Mouse (Mus musculus) kidney, adult 2 months (tissue): ENCODE data around the gene Nfia. TPM values are rescaled to one million over a fixed set of nuclear protein-coding genes. Genes with fewer than 3 reads are reported as not detected.

Source experiments
- DNase-seq: peaks from one replicate; pipeline ENCODE4 v3.0.0; 2021
- H3K27ac ChIP-seq: fragments of 200-500 bp; 2 replicates; pipeline ENCODE4 v1.5.1; 2012; ENCODE audit warnings: low read depth, low read length, control low read depth, inconsistent platforms; ENCODE audit not compliant: insufficient read depth
- H3K27me3 ChIP-seq: fragments of 200-500 bp; replicated peaks from 2 replicates; pipeline ENCODE4 v1.6.1; 2012; ENCODE audit warnings: mild to moderate bottlenecking, moderate library complexity, low read length, inconsistent platforms; ENCODE audit not compliant: control insufficient read depth, insufficient read depth
- H3K36me3 ChIP-seq: fragments of 200-500 bp; 2 replicates; pipeline ENCODE4 v1.6.1; 2012; ENCODE audit warnings: mild to moderate bottlenecking, moderate library complexity, low read length, inconsistent platforms; ENCODE audit not compliant: control insufficient read depth, insufficient read depth
- H3K4me1 ChIP-seq: fragments of 200-500 bp; 2 replicates; pipeline ENCODE4 v1.6.1; 2011; ENCODE audit warnings: low read length; ENCODE audit not compliant: control insufficient read depth, insufficient read depth
- H3K4me3 ChIP-seq: fragments of 200-500 bp; 2 replicates; pipeline ENCODE4 v1.5.1; 2011; ENCODE audit warnings: mild to moderate bottlenecking, low read depth, low read length, control low read depth; ENCODE audit not compliant: insufficient read depth
- CTCF ChIP-seq: fragments of 200-500 bp; conservative IDR thresholded peaks from 2 replicates; pipeline ENCODE4 v1.5.1; 2011; ENCODE audit warnings: low read depth, mild to moderate bottlenecking, control low read depth, low read length, moderate library complexity, mixed read lengths; ENCODE audit not compliant: insufficient read depth, insufficient read length
- POLR2A ChIP-seq: fragments of 200-500 bp; IDR thresholded peaks from one replicate; pipeline ENCODE4 v1.6.1; 2011; ENCODE audit warnings: low read depth, low read length, control low read depth
- WGBS: fragments of 180-500 bp; shearing (Covaris S2); methylation state at CpG from one replicate; pipeline ENCODE4 v1.1.7; 2018; 5-methylcytosine and 5-hydroxymethylcytosine counted together
- polyA plus RNA-seq: library from polyadenylated mRNA; depleted of rRNA; stranded (reverse); fragments of >200 nt; gene quantifications from 2 replicates; pipeline ENCODE4 v1.2.3, GENCODE M21; 2012

Nfia gene
- polyA plus RNA-seq, 1 experiment = 46.5 TPM

DNA sequence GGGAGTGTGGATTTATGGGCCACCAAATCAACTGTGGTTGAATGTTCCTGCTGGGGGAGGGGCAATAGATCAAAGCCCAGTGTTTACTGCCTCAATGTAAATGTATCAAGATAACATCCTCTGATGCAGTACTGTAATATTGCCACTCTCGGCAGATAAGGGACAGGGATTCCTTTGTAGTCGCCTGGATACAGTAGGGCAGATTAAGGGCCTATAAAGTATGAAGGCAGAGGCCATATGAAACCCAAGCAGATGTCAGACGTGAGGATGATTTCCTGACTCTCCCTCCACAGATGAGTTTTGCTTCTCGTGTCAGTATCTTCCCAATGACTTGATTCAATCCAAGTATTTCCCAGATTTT lies 334.5 kb downstream of the Nfia start:
- DNase-seq = no peak
- 58% methylated on average over 4 of the region's 4 CpGs for WGBS
- Histone ChIP-seq H3K27me3 (no peaks in the 10 kb centered on the region; the same call in 1 of the 2 replicates), H3K27ac (no peak overlapping the region), H3K4me3 (no peak overlapping the region), H3K4me1 (peaks cover 26% of the 10 kb centered on the region; the same call in 1 of the 2 replicates), H3K36me3 (no peaks in the 10 kb centered on the region; the same call in 1 of the 2 replicates)
- TF ChIP-seq POLR2A (no peak), CTCF (no peak)

DNA sequence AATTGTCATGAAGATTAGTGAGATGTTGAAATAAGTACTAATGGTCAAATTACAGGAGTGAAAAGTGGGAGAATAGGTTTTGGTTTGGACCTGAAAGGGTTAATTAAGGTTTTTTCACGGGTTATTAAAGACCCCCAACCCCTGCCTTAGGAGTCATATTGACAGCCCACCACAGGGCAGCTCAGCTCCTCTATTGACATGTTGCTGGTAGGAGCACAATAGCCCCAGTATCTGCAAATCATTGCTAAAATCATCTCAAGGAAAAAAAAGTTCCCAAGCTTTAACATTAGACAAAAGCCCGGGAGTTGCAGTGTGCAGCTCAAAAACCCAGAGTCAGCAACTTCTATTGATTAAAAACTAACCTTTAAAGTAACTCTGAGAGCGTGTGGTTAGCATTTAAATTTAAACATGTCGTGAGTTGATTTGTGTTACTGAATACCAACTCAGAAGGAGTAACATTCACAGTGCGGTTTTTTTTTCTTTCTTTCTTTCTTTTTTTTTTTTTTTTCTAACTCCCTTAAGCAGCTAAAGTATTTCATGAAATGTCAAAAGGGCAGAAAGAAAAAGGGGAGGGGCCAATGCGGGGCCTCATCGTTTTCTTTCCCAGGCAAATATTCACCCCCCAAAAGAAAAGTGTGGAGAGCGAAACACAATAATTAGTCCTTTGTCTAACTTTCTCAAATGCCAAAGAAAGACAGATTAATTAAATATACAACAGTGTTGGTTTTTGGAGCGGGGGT lies 335.6 kb downstream of the Nfia start:
- peak; percentile 48 for DNase-seq

DNA sequence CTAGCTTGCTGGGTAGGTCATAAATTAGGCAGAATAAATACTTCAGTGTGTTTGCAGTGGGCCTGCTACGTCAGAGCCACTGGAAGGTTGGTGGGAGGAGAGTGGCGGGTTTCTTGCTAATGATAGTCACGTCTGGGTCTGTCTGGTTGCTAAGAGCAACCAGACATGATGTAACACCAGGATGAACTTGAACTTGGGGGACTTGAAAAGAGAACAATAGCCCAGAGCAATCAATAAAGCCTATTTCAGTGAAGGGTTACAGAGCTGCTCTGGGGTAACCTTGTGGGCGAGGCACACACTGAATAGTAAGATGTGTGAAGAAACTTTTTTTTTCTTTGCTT lies 336.1 kb downstream of the Nfia start:
- no peak for TF ChIP-seq POLR2A
- no peak for TF ChIP-seq CTCF
- DNase-seq = no peak
- Histone ChIP-seq H3K4me3 (no peak overlapping the region), H3K36me3 (no peaks in the 10 kb centered on the region; the same call in 1 of the 2 replicates), H3K27ac (0 out of 2 replicates have a peak overlapping the region, but pooled peaks have one; percentile 16), H3K4me1 (peaks cover 26% of the 10 kb centered on the region; the same call in 1 of the 2 replicates), H3K27me3 (no peaks in the 10 kb centered on the region; the same call in 1 of the 2 replicates)
- WGBS = 58% methylated on average over 4 of the region's 4 CpGs

More for the DNA sequence above, 335.6 kb downstream of the Nfia start:
- H3K4me3 ChIP-seq = no peak overlapping the region
- H3K27me3 ChIP-seq = no peaks in the 10 kb centered on the region; the same call in 1 of the 2 replicates
- H3K27ac ChIP-seq = no peak overlapping the region
- H3K4me1 ChIP-seq = peaks cover 26% of the 10 kb centered on the region; the same call in 1 of the 2 replicates
- TF ChIP-seq POLR2A = no peak
- TF ChIP-seq CTCF = no peak
- no peaks in the 10 kb centered on the region; the same call in 1 of the 2 replicates for H3K36me3 ChIP-seq
- 38% methylated on average over 9 of the region's 9 CpGs for WGBS

DNA sequence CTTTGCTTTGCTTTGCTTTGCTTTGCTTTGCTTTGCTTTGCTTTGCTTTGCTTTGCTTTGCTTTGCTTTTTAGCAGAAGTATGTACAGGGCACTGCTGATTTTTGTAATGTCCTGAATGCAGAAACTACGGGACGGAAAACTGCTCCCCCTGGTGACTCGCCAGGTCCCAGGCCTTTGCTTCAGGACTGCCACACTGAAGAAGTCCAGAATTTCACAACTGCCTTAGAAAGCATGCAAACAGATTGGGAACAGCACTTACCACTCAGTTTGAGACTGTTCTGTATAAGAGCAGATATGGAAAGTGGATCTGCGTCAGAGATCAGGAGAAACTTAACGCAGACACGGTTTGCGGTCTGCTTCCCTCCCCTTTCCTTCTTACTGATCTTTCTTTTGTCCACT lies 336.5 kb downstream of the Nfia start:
- Histone ChIP-seq H3K27me3 (no peaks in the 10 kb centered on the region; the same call in 1 of the 2 replicates), H3K27ac (0 out of 2 replicates have a peak overlapping the region, but pooled peaks have one; percentile 16), H3K4me1 (peaks cover 26% of the 10 kb centered on the region; the same call in 1 of the 2 replicates), H3K36me3 (no peaks in the 10 kb centered on the region; the same call in 1 of the 2 replicates), H3K4me3 (no peak overlapping the region)
- TF ChIP-seq POLR2A (no peak), CTCF (peak; percentile 80)
- DNase-seq = peak; percentile 81
- 34% methylated on average over 7 of the region's 7 CpGs for WGBS

DNA sequence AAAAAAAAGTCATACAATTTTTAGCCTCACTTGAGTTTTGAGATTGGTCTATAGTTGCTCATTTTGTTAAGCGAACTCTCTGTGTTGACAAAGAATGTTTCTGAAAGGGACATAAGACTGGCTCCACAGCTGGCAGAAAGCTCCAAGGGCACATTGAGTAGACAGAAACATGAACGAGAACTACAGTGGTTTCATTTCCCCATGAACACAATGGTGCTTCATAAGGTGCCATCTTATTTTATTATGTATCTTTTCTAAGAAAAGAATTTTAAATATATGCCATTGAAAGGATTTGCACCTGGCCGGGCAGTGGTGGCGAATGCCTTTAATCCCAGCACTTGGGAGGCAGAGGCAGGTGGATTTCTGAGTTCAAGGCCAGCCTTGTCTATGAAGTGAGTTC lies 337.4 kb downstream of the Nfia start:
- TF ChIP-seq CTCF (no peak), POLR2A (no peak)
- WGBS = 94% methylated on average over 4 of the region's 4 CpGs
- Histone ChIP-seq H3K4me3 (no peak overlapping the region), H3K4me1 (peaks cover 21% of the 10 kb centered on the region; the same call in 1 of the 2 replicates), H3K27me3 (no peaks in the 10 kb centered on the region; the same call in 1 of the 2 replicates), H3K36me3 (no peaks in the 10 kb centered on the region; the same call in 1 of the 2 replicates), H3K27ac (no peak overlapping the region)
- no peak for DNase-seq

DNA sequence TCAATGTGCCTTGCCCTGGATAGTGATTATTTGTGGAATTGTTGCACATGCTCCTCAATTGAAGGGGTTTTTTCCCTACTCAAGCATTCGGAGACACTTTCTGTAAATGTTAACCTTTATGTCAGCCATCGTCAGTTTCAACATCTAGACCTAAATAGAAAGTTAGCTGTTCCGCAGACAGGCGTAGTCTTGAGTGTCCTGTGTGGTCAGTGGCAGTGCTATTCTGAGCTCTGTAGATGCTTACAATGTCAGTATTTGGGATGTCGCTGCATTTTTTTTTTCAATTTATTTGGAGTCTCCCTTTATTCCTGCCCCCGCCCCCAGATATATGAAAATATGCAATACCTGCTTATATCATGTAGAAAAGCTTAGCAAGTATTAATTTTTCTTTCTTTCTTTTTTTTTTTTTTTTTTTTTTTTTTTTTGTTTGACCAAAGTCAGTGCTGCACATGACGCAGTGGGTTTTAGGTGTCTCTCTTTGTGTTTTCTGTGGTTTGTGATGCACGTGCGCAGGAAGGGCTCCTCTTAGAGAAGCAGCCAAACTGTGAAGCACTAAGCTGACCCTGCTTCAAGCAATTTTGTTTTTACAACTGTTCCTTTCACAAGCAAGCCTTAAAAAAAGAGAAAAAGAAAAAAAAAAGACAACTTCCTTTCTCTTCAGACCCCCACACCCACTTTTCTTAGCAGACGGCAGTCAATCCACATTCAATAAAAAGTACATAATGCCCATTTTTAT lies 340.9 kb downstream of the Nfia start:
- H3K4me3 ChIP-seq = no peak overlapping the region
- 87% methylated on average over 10 of the region's 10 CpGs for WGBS
- TF ChIP-seq CTCF (no peak), POLR2A (no peak)
- no peak for DNase-seq
- H3K36me3 ChIP-seq = no peaks in the 10 kb centered on the region; the same call in 1 of the 2 replicates
- no peaks in the 10 kb centered on the region; the same call in 1 of the 2 replicates for H3K4me1 ChIP-seq
- H3K27ac ChIP-seq = no peak overlapping the region
- no peaks in the 10 kb centered on the region; the same call in 1 of the 2 replicates for H3K27me3 ChIP-seq

DNA sequence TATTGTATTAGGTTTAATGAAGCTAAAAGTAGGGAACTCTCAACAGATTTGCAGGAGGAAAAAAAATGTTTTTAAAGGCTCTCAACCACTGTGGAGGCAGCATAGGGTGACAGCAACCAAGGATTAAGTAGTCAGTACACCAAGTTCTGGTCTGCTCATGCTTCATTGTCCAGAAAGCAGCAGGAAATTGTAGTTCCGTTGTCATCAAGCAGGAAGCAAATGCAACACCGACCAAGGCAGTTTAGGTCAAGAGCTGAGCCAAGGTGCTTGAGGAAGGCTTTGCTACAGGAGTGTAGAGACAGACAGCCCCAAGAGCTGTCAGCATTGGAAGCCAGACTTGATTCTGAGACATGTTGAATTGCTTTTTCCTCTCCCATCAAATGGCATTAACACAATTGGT lies 342.4 kb downstream of the Nfia start:
- TF ChIP-seq CTCF (no peak), POLR2A (no peak)

More for the DNA sequence above, 342.4 kb downstream of the Nfia start:
- Histone ChIP-seq H3K4me1 (no peaks in the 10 kb centered on the region), H3K4me3 (no peak overlapping the region), H3K36me3 (no peaks in the 10 kb centered on the region; the same call in 1 of the 2 replicates), H3K27ac (no peak overlapping the region), H3K27me3 (no peaks in the 10 kb centered on the region; the same call in 1 of the 2 replicates)
- WGBS = 59% methylated on average over 2 of the region's 2 CpGs
- DNase-seq = no peak
